Mouse (Mus musculus) megakaryocyte, adult 5-6 weeks (primary cell): ENCODE results near the gene Nsun4. TPM values are rescaled to one million over a fixed set of nuclear protein-coding genes. Genes with fewer than 3 reads are reported as not detected.

Experiments
- ATAC-seq: 2 replicates; pipeline ENCODE4 v1.8.0; 2016; ENCODE audit warnings: mild to moderate bottlenecking, inconsistent platforms; ENCODE audit not compliant: poor library complexity, severe bottlenecking
- total RNA-seq, 2 experiments: library from RNA; stranded (forward) in 1 of 2; stranded (reverse) in 1 of 2; fragments of 153-499, 151-499 nt in 1 of 2; fragments of 221-1000, 200-1000 nt in 1 of 2; gene quantifications; 2 replicates each; pipeline versions ENCODE4 v1.2.3 to v1.2.4; 2015 to 2017

Gene Nsun4
- total RNA-seq, 2 experiments from 2014 or later: 9.6 to 14.0 TPM

- ATAC-seq: no peak
Observed at GRCm38 (mm10) chr4:116048130-116048920, 5.4 kb downstream of the Nsun4 start.

DNA sequence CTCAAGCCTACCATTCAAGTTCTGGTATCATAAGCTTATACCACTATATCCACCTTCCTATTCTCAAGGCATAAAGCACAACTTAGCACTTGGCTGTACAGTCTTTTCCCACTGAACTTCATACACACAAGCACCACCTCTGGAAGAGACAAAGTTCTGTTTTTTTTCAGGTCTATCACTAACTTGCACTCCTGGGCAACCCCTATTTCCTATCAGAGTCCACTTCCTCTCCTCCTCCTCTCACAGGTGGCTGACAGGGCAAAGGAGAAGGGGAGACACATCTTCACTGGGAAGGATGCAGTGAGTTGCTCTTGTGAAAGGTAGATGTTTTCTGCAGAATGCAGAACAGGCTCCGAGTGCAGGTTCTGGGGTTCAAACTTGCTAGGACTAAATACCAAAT, 6.0 kb downstream of the Nsun4 start:
- ATAC-seq: no peak

GRCm38 (mm10) chr4:116046604-116047003, 7.1 kb downstream of the Nsun4 start:
- ATAC-seq: no peak

GRCm38 (mm10) chr4:116042186-116042585, 11.5 kb downstream of the Nsun4 start:
- ATAC-seq: peak; percentile 91

DNA sequence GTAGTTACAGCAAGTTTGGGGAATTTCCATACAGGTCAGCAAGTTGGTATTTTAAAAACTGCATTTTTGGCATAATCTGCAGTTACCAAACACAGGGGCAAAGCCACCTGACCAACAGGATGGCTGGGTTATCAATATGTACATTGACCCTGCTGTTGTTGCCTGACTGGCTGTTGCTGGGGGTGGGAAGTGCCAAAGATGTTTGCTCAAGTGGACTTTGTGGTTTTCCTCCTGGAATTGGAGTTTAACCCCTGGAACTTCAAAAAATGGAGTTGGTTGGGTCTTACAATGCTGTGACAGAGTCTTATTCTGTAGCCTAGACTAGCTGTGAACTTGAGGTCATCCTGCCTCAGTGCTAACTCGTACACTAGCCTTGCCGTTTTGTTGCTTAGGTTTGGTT, 13.2 kb downstream of the Nsun4 start:
- no peak for ATAC-seq

- ATAC-seq: no peak
Observed at GRCm38 (mm10) chr4:116033374-116033773, 20.3 kb downstream of the Nsun4 start.

GRCm38 (mm10) chr4:116032906-116033305, 20.8 kb downstream of the Nsun4 start:
- peak; percentile 94 for ATAC-seq

- 0 out of 2 replicates have a peak, but pooled peaks have one; percentile 2 for ATAC-seq
Observed at GRCm38 (mm10) chr4:116017902-116018746, 35.6 kb downstream of the Nsun4 start, which contains the start of gene Faah. Gene Faah, minus strand, starts transcription at chr4:116017926.

- ATAC-seq: peak; percentile 74
Observed at GRCm38 (mm10) chr4:116017300-116017901, 36.3 kb downstream of the Nsun4 start.

- ATAC-seq: no peak
Observed at GRCm38 (mm10) chr4:116016862-116017299, 36.8 kb downstream of the Nsun4 start.

GRCm38 (mm10) chr4:116016396-116016795, 37.3 kb downstream of the Nsun4 start:
- ATAC-seq: no peak

DNA sequence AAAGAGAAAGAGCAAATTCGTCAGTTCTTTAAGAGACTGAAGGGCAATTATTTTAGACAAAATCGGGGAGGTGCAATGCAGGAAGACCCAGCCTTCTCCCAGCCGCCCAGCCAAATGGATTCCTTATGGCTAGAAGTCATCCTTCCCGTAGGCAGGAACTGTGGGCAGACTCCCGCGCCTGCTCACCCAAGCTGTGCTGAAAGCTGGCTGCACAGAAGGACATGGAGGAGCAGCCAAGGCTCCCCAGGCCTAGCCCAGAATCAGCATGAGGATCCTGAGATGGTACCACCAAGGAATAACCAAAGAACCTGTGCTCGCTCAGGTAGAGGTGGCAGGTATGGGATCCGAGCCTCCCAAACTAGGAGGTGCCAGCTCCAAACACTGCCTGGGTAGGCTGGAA, 37.7 kb downstream of the Nsun4 start:
- no peak for ATAC-seq

GRCm38 (mm10) chr4:116015502-116015901, 38.2 kb downstream of the Nsun4 start:
- ATAC-seq: no peak

DNA sequence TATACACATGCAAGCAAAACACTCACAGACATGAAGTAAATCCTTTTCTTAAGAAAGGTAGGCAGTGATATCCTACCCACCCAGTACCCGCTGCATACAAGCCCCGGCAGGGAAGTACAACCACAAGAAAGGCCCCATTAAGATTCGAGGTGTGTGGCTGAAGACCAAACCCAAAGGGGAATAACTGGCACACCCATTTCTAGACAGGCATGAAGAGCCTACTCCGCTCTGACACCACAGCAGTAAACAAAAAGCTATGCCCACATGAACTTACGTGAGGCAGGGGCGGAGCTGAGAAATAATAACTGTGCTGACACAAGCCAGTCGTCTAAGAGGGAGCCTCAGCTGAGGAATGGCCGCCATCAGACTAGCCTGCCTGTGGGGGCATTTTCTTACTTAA, 43.5 kb downstream of the Nsun4 start:
- ATAC-seq: 0 out of 2 replicates have a peak, but pooled peaks have one; percentile 18

GRCm38 (mm10) chr4:116001206-116001605, 52.5 kb downstream of the Nsun4 start:
- 0 out of 2 replicates have a peak, but pooled peaks have one; percentile 28 for ATAC-seq

GRCm38 (mm10) chr4:116000671-116001070, 53.0 kb downstream of the Nsun4 start:
- no peak for ATAC-seq

DNA sequence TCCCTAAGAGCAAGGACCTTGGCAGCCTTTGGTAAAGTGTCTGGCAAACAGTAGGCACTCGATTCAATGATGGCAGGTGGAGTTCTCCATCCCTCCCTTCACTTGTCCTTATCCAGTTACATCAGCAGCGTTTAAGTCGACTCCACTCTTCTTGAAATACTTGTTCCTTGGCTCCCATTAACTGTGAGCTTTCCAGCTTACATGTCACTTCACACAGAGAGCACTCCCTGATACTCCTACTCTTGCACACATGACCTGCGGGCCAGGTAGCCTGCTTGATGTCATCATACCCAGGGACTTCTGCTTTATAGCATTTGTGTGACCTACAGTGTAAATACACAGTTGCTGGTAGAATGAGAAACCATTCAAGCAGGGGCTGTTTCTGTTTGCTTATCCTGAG, 56.9 kb downstream of the Nsun4 start:
- ATAC-seq: 0 out of 2 replicates have a peak, but pooled peaks have one; percentile 34

DNA sequence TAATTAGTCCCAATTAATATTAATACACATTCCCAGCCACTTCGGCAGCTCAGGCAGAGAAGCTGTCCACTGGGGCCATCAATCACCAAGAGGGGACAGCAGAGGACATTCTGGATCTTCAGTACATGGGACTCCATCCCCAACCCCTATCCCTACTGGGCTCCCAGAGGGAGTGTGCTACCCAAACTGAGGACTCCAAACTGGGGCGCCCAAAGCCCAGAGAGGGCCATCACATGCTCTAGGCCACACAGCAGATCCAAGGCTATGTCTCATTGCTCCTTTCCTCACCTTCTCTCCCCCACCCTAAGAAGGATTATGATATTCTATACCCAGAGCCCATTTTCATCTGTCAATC, 58.3 kb downstream of the Nsun4 start:
- ATAC-seq: no peak

DNA sequence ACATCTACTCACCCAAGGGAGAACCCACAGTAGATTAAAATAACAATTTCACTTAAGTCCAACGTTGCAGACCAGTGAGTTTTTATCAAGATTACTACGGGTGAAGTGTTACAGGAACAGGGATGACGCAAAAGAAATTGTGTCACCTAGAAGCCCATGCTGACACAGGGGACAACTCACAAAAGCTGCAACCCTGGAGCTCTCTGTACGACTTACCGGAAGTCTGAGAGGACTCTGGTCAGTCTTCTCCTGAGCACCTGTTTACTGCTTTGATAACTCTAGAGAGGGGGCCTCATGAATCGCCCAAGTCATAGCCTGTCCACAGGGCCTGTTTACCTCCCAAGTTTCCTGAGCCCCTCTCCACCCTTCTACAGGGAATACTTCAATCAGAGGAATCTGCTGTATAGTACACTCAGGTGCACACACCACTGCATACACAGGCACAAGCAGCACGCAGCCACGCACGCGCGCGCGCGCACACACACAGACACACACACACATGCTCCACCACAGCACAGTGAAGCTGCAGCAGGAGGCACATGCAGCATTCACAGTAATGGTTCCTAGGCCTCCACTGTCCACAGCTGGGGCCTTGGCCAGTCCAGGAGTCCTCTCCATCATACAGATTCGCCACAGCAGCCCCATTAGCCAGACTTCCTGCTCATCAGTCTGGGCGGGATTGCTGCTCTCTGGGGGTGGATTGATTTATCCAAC, 58.9 kb downstream of the Nsun4 start:
- peak; percentile 54 for ATAC-seq

DNA sequence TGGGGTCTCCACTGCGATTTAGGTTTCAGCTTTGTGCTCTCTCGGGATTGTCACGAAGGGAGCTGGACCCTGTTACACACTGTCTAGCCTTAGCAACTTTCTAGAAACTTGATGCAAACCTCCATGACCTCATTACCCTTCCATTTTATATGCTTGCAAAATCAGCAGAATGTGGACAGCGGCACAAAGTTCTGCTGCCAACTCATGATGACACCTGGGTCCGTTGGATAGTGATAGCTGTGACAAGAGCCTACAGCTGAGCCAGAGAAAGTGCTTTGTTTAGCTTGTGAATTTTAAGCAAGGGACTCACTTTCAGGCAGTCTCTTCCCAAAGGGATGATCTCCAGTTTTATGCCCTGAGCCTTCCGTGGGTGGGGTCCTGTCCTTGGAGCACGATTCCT, 64.3 kb downstream of the Nsun4 start:
- ATAC-seq: no peak
